Mouse (Mus musculus) G1E-ER4 (cell line): ENCODE data around the gene Txlna. TPM values are rescaled to one million over a fixed set of nuclear protein-coding genes. Genes with fewer than 3 reads are reported as not detected.

Source experiments
- GATA1 ChIP-seq: IDR thresholded peaks from one replicate; pipeline ENCODE4 v1.8.0; 2012; ENCODE audit warnings: low read length, inconsistent platforms
- polyA plus RNA-seq: library from polyadenylated mRNA; stranded (reverse); fragments of >175 nt; gene quantifications from 2 replicates; pipeline ENCODE4 v1.2.3, GENCODE M21; 2012

Gene Txlna
- polyA plus RNA-seq, 1 experiment = 89.7 TPM

DNA sequence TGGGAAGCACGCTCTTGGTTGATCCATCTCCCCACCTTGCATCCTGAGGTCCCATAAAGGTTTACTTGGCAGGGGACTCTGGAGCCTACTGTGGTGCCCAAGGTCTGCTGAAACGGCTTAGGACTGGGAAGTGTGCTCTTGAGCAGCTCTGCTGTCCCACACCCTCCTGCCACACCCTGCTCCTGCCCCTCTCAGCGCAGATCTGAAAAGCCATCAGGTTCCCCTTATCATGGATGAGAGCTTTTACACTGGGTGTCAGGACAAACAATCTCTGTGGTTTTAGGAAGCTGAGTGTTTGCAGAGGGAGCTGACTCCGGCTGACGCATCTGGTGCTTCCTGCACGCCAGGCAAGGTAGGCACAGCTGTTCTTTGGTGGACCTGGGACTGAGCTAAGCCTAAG, 7.0 kb downstream of the Txlna start:
- TF ChIP-seq GATA1 = no peak

DNA sequence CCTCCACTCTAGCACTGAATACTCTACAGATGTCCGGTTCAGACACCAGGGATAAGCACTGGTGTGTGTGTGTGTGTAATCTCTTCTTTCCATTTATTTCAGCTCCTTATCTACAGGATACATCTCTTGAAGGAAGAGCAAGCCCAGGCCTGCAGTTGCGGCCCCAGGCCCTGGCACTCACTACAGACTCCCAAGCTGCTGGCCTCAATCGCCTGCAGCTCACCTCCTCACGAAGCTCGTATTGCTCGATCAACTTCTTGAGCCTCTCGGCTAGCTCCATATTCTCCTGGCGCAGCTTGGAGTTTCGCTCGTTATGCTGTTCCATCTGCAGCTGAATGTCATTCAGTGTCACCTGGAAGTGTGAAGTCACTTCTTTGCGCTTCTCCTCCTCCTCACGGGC, 9.0 kb downstream of the Txlna start:
- no peak for TF ChIP-seq GATA1

DNA sequence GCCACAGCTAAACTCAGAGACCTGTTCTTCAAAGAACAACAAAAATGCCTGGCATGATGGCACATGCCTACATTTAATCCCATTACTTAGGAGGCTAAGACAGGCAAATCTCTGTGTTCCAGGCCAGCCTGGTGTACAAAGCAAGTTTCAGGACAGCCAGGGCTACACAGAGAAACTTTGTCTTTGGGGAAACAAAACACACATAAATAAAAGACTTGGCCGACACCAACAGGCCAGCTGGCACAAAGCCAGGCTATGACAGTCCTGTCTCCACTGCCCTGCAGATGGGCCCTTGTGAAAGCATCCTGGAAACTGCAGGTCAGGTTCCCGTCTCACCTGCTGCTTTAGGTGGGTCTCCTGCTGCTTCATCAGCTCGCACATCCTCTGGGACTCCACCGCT, 9.9 kb downstream of the Txlna start:
- TF ChIP-seq GATA1 = no peak

DNA sequence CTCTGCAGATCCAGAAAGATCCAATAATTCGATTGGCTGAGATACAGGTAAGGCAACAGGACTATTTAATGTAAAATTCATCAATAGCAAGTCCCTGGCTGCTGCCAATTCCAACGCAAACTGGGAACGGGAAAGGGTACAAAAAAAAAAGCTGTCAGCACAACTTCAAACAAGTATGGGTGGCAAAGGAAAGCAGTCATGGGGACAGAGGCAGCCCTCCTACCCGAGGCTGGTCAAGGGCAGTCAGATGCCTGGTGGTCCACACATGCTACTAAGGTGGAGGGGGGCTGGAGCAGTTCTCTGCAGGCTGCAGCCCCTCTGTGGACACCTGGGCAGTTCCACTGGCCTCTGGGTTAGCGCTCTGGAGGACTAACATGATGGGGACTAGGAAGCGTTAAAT, 14.8 kb downstream of the Txlna start:
- no peak for TF ChIP-seq GATA1

DNA sequence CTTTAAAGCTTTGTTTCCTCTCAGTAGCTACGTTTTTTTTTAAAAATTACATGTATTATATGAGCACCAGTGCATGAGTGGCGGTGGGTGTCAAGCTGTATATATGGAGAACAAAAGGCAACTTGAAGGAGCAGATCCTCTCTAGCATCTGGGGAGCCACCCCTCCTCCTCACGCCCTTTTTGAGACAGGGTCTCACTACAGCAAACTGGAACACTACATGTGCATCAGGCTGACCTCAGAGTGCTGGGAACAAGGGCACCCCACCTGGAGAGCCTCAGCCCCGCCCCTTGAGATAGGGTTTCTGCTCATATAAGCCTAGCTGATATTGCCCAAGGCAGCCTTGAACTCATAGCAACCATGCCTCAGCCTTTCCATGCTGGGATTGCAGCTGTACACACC, 15.4 kb downstream of the Txlna start:
- no peak for TF ChIP-seq GATA1

DNA sequence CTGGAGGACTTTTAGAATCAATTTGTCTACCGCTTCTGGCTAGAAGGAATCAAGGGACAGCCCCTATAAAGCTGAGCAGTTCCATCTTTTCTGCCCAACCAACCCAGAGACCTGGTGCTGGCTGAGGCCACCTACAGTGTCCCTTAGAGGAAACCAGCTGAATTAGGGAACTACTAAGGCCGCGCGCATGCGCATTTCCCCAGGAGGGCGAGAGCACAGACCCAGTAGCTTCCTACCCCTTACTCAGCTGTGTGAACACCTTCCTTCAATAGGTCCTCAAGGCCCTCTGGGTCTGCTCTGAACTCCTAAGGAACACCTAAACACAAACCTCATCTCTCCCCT, 15.9 kb downstream of the Txlna start:
- no peak for TF ChIP-seq GATA1

DNA sequence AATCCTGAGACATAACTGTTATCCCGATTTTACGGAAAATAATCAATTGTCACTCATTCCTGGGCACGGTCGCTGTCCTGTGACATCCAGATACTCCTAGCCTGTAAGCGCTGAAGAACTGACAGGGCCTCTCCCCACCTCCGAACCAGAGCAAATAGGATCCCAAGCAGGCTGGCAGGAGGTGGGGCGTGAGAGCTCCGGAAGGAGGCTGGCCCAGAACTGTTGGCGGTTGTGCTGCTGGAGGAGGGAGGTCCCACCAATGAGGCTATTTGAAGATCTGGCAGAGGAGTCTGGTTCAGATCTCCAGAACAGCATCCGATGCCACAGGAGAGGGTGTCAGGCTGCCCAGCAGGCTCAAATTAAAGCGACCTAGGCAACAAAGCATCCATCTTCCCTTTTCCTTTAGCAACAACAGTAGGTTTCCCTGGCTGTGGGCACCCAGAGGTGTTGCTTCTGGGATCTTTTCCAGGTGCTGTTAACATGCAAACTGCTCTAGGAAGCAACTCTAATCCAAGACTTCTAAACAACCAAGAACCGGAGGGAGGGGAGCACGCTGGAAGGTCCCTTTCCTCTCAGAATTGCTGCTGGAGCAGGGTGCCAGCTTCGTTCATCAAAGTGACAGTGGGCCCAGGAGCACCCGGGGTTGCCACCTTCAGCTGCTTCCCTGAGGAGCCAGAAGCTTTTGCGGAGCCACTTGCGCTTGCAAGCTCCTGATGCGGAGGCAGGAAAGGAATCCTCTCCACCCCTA, 16.4 kb downstream of the Txlna start:
- no peak for TF ChIP-seq GATA1

DNA sequence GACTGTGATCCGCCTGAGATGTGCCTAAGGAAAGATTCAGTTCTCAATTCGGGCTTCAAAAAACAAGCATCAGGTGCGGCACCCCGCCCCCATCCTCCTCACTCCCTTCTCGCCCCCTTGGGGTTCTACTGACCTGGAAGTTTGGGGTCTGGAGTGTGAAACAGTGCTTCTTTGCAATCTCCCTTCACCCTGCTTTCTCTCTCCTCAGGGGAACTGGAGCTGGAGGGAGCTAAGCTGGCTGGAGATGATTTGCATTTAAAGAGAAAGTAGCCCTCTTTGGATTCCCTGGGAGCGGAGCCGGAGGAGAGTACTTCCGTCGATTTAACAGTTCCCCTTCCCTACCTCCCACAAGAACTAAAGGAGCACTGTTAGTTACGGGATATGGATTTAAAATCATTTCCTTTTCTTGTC, 17.2 kb downstream of the Txlna start, which contains the start of gene Ccdc28b:
Gene Ccdc28b (minus strand): TSS at position 267 of the 411 bp plus-strand sequence.
- TF ChIP-seq GATA1 = no peak

DNA sequence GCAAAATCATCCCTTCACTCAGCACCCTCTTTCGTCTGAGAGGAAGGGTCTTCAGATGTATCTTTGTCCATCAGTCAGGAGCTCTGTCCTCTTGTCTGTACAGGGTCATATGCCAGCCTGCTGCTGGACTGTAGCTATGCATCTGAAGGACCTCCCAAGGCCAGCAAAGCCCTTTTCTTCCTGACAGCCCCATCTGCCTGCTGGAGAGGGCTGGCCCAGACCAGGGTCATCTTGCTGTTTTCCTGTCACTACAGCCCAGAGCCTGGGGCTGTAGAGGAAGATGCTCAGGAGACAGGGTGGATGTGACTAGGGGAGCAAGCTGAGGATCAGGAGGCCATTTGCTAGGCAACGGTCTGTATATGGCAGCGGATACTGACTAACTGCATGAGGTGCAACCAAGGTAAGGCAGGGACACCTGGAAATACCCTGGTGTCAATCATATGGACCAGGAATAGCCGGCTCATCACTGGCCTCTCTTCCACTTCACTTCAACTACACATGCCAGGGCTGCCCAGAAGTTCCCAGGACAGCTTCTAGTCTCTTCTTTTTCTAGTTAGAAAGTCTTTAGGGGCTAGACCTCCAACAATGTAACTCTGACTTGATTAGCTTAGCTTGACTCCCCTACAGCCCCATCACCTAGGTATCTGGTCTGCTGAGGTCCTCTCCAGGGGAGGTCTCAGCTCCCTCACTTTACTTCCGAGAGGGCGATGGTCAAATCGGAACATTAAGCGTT, 17.9 kb downstream of the Txlna start:
- TF ChIP-seq GATA1 = no peak

DNA sequence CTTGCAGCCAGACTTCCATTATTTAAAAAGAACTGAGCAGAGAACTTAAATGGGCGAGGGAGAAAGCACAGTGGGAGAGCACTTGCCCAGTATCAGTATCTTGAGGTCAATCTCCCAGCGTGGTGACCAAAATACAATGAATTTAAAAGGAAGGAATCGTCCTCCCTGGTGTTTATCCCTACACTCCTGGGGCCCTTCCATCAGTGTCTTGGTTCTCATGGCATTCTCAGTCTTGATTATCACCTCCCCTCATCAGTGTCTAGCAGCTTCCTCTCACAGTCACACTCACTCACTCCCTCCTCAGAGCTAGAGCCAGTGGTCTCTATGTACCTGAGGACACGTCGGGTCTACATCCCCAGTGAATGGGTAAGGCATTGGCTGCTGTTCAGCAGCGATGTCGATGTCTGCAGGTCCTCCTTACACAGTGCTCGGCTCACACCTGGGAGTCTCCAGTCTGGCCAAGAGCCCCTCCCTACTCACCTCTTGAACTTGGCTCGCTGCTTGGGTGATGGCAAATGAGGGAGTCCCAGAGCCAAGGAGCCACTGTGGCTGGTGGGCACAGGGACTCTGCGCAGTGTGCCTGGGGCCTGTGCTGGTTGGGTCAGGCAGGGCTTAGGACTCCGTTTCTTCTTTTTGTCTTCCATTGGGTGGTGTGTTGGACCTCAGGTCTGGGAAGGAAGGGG, 18.6 kb downstream of the Txlna start:
- no peak for TF ChIP-seq GATA1

DNA sequence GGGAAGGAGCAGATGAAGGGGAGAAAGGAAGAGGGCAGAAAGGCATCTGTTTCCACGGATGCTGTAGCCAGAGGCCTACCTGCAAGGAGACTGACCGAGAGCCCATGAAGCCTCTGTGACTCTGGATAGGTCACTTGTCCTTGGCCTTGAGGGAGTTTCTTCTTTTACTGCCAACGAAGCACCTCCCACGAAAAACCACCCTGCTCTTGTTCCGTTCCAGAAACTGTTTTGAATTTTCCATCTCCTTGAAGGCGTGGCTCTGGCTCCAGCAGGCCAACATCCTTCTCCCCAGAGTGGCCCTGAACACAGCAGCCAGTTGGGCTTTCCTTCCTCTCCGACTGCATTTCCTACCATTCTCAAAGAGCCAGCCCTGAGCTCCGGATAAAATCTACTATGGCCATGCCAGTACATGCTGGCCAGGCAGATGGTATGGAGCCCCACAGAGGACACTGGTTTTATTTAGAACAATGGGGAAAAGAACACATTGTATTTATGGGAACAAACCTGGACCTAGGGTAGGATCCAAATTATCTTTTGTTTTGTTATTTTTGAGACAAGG, 19.5 kb downstream of the Txlna start:
- no peak for TF ChIP-seq GATA1

DNA sequence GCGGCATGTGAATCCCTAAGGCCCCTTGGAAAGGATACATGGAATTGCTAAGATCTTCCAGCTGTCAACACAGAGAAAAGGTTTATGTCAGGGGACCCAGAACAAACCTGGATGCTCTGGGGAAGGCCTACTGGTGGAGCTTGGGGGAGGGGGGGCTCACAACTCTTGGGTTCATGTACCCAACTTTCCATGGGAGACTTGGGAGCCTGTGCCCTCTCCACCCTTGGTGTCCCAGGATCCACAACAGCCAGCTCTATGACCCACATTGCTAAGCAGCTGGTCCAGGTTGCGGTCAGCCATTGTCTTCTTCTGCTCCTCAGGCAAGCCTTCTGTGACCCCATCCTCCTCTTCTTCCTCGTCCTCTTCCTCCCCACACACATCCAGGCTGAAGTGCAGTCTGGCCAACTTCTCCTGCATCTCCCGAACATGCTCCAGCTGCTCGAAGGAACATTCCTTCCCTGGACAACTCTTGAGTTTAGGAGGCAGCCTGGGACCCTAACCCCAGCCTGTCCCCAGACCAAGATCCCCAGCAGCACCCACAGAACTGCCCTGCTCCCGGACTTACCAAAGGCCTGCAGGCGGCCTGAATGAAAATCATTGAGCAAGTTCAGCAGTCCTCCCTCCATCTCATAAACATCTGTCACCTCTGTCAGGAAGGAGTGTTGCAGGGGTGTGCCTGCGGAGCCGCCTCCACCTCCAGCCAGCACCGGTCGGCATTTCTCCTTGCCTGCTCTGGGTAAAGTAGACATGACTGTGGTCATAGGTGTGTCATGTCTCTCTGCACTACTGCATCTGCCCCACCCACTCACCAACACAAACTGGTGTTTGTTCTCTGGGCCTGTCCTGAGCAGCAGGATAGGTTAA, 20.2 kb downstream of the Txlna start:
- TF ChIP-seq GATA1 = no peak

DNA sequence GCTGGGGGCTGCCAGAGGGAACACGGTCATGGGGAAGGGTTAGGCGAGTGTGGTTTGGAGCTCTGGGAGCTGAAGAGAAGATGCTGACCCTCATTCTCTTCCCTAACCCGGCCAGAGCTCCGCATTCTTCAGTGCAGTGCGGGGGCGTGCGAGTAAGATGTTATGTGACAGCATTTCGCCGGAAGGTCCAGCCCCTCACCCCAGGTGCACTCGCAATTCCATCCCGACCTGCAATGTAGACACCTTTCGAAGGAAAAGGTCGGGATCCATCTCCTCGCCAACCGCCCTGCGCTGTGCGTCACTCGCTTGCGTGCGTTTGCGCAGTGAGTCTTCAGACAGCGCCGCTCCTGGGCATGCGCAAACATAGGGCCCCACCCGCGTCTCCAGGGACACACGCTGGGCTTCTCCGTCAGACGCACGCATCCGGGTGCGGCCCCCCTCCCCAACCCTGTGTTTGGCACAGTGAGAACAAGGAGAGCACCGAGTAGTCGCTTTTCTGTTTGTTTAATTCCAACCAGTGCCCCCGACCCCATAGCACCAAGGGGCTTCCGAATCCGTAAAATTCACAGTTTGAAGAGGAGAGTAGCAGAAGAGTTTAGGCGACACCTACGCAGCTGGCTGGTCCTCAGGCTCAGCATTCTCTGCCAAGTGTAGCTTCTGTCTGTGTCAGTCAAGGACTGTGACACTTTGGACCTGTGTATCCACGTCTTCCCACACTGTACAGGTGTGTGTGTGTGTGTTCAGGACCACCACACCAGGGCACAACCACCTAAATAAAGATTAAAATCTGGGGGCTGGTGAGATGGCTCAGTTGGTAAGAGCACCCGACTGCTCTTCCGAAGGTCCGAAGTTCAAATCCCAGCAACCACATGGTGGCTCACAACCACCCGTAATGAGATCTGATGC, 21.8 kb downstream of the Txlna start, which contains the start of gene Iqcc:
Gene Iqcc (minus strand): TSS at position 314 of the 906 bp plus-strand sequence.
- TF ChIP-seq GATA1 = no peak

DNA sequence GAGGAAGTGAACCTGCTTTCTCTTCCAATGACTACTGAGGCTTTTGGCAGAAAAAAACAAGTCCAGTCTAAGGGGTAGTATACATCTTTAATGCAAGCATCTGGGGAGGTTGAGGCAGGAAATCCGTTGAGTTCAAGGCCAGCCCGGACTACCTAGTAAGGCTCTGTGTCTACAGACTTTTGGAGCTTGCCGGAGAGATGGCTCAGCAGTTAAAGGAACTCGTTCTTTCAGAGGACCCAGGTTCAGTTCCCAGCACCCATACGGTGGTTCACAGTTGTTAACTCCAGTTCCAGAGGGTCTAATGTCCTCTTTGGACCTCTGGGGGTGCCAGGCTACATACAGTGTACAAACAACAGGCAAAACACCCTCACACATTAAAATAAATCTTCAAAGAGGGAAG, 22.8 kb downstream of the Txlna start:
- no peak for TF ChIP-seq GATA1
